Mouse (Mus musculus): Measurements from ENCODE around the gene Pink1.

- no peak for TF ChIP-seq CTCF (IDR thresholded peaks at IDR 0.05; ENCODE audit: control insufficient read depth, insufficient read depth, insufficient read length)
- TF ChIP-seq MAX (IDR thresholded peaks at IDR 0.05) = no peak
- TF ChIP-seq USF1 (IDR thresholded peaks at IDR 0.05; ENCODE audit: low read depth) = no peak
Observed at GRCm38 (mm10) chr4:138293949-138294550, 32.1 kb downstream of the Pink1 start.
